Mouse (Mus musculus) heart, embryonic 14.5 days (tissue): ENCODE measurements around the gene Crabp2. TPM values are rescaled to one million over a fixed set of nuclear protein-coding genes. Genes with fewer than 3 reads are reported as not detected.

Experiments used
- ATAC-seq: fragments of 200-750 bp; cut with Nextera tagmentation; 2 replicates; pipeline ENCODE4 v1.8.0; 2017; ENCODE audit warnings: low read depth, moderate TSS enrichment; ENCODE audit not compliant: insufficient number of reproducible peaks, insufficient read depth, low FRiP score
- H3K27ac ChIP-seq, 2 experiments: fragments of 200-500 bp in 1 of 2; fragments of 300-500 bp in 1 of 2; sonication (generic) in 1 of 2; replicated peaks in 1 of 2; 2 replicates each; pipeline ENCODE4 v1.5.1; 2012 to 2014; ENCODE audit warnings: low read depth in 2 of 2, low read length in 2 of 2, control low read depth in 1 of 2, mild to moderate bottlenecking in 1 of 2, mixed read lengths in 1 of 2; ENCODE audit not compliant: control insufficient read depth in 1 of 2, insufficient read depth in 1 of 2
- H3K27me3 ChIP-seq: fragments of 300-500 bp; sonication (generic); 2 replicates; pipeline ENCODE4 v1.6.1; 2014; ENCODE audit warnings: mild to moderate bottlenecking, low read length, control low read depth; ENCODE audit not compliant: control insufficient read depth, insufficient read depth
- H3K36me3 ChIP-seq: fragments of 300-500 bp; sonication (generic); 2 replicates; pipeline ENCODE4 v1.6.1; 2014; ENCODE audit warnings: mild to moderate bottlenecking, control low read depth, low read length, mixed read lengths; ENCODE audit not compliant: control insufficient read depth, insufficient read depth
- H3K4me1 ChIP-seq, 2 experiments: fragments of 200-500 bp in 1 of 2; fragments of 300-500 bp in 1 of 2; sonication (generic) in 1 of 2; 2 replicates each; pipeline ENCODE4 v1.6.1; 2012 to 2014; ENCODE audit warnings: low read length in 2 of 2, control low read depth in 1 of 2, mixed read lengths in 1 of 2; ENCODE audit not compliant: control insufficient read depth in 2 of 2, insufficient read depth in 2 of 2
- H3K4me2 ChIP-seq: fragments of 300-500 bp; sonication (generic); 2 replicates; pipeline ENCODE4 v1.6.1; 2014; ENCODE audit warnings: mild to moderate bottlenecking, low read length
- H3K4me3 ChIP-seq, 2 experiments: fragments of 200-500 bp in 1 of 2; fragments of 300-500 bp in 1 of 2; sonication (generic) in 1 of 2; 2 replicates each; pipeline ENCODE4 v1.5.1; 2012 to 2014; ENCODE audit warnings: low read length in 2 of 2, mild to moderate bottlenecking in 2 of 2, control low read depth in 1 of 2, low read depth in 1 of 2, moderate library complexity in 1 of 2; ENCODE audit not compliant: control insufficient read depth in 1 of 2, insufficient read depth in 1 of 2
- H3K9ac ChIP-seq: fragments of 300-500 bp; sonication (generic); 2 replicates; pipeline ENCODE4 v1.6.1; 2014; ENCODE audit warnings: mild to moderate bottlenecking, low read length
- H3K9me3 ChIP-seq: fragments of 300-500 bp; sonication (generic); 2 replicates; pipeline ENCODE4 v1.6.1; 2016; ENCODE audit warnings: low read length, control low read depth; ENCODE audit not compliant: control insufficient read depth
- WGBS: fragments of 180-500 bp; shearing (Covaris S2); extraction: QIAGEN DNeasy Blood & Tissue Kit; methylation state at CpG from one replicate; pipeline ENCODE4 v1.1.7; 2014; 5-methylcytosine and 5-hydroxymethylcytosine counted together
- polyA plus RNA-seq: library from polyadenylated mRNA; unstranded; fragments of >200 nt; fragmentation: Nextera tagmentation; extraction: Ambion mirVana; gene quantifications from 2 replicates; pipeline ENCODE4 v1.2.1, GENCODE M21; 2014

Gene Crabp2
- polyA plus RNA-seq, 1 experiment from 2014 or later = 2.4 TPM

GRCm38 (mm10) chr3:87949266-87949954 is 944 bp downstream of the Crabp2 start:
- no peak overlapping the region for H3K27ac ChIP-seq
- H3K36me3 ChIP-seq = no peaks in the 10 kb centered on the region
- H3K27me3 ChIP-seq = peaks cover 61% of the 10 kb centered on the region
- H3K9me3 ChIP-seq = no peaks in the 10 kb centered on the region
- peak overlapping the region; percentile 63; the same call in 1 of the 2 replicates for H3K4me2 ChIP-seq
- WGBS = 17% methylated on average over 16 of the region's 16 CpGs
- no peak overlapping the region for H3K9ac ChIP-seq
- peaks cover 22 to 23% of the 10 kb centered on the region in 2 experiments for H3K4me1 ChIP-seq
- no peak for ATAC-seq
- no peak overlapping the region for H3K4me3 ChIP-seq

DNA sequence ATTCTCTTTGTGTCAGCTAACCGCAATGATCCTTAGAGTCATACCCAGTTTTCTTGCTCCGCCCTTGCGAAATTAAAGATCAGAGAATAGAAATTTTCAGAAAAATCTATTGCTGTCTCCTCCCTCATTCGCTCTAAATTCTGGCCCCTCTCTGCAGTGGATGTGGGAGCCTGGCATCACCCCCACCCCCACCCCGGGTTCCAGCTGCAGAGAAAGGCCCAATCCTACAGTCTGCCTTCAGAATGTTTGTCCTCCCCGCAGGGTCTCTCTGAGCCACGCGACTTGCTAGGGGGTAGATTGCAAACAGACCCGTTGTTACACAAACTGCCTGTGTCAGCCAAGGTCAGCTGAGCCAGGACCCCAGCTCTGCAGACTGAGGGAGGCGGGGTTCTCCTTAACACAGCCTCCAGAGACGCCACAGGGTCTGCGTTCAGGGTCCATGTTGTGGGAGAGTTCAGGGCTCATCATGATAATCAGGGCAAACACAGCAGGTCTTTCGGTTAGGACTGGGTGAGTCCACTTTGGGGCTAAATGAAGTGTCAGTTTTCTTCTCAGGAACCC is 1.6 kb downstream of the Crabp2 start:
- Histone ChIP-seq H3K4me3 (no peak overlapping the region), H3K27me3 (peaks cover 61% of the 10 kb centered on the region), H3K9ac (no peak overlapping the region), H3K4me1 (peaks cover 22 to 23% of the 10 kb centered on the region in 2 experiments), H3K4me2 (no peak overlapping the region), H3K27ac (no peak overlapping the region), H3K36me3 (no peaks in the 10 kb centered on the region), H3K9me3 (no peaks in the 10 kb centered on the region)
- no peak for ATAC-seq
- 15% methylated on average over 13 of the region's 13 CpGs for WGBS

GRCm38 (mm10) chr3:87951946-87952345 is 3.5 kb downstream of the Crabp2 start:
- 8% methylated on average over 12 of the region's 12 CpGs for WGBS
- Histone ChIP-seq H3K9ac (peak overlapping the region; percentile 44), H3K27me3 (peaks cover 52% of the 10 kb centered on the region), H3K4me1 (peaks cover 22 to 23% of the 10 kb centered on the region in 2 experiments), H3K27ac (peak overlapping the region in 1 of 2 experiments; percentile 17; a peak in 1 of 4 replicates), H3K4me2 (peak overlapping the region; percentile 63), H3K9me3 (no peaks in the 10 kb centered on the region), H3K36me3 (no peaks in the 10 kb centered on the region), H3K4me3 (peak overlapping the region; percentile 30 to 43)
- no peak for ATAC-seq

DNA sequence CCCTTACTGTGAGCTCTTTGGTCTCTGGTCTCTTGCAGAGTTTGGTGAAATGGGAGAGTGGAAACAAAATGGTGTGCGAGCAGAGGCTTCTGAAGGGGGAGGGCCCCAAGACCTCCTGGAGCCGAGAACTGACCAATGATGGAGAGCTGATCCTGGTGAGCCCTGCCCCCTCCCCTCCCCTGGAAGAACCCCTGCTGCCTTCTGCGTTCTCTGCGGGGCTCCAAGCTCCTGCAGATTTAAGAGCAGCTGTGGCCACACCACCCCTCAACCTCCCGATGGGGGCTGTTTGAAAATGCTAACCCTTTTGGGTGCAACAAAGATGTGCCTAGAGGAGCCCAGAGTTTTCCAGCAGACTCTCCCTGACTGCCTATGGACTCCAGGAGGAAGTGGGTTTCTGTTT is 4.0 kb downstream of the Crabp2 start:
- Histone ChIP-seq H3K4me3 (peak overlapping the region; percentile 30 to 43), H3K9me3 (no peaks in the 10 kb centered on the region), H3K36me3 (no peaks in the 10 kb centered on the region), H3K4me2 (peak overlapping the region; percentile 63), H3K27ac (peak overlapping the region in 1 of 2 experiments; percentile 17; a peak in 1 of 4 replicates), H3K27me3 (peaks cover 48% of the 10 kb centered on the region), H3K4me1 (peaks cover 17 to 18% of the 10 kb centered on the region in 2 experiments), H3K9ac (peak overlapping the region; percentile 44)
- 0% methylated on average over 5 of the region's 5 CpGs for WGBS
- peak; percentile 66; the same call in 1 of the 2 replicates for ATAC-seq

DNA sequence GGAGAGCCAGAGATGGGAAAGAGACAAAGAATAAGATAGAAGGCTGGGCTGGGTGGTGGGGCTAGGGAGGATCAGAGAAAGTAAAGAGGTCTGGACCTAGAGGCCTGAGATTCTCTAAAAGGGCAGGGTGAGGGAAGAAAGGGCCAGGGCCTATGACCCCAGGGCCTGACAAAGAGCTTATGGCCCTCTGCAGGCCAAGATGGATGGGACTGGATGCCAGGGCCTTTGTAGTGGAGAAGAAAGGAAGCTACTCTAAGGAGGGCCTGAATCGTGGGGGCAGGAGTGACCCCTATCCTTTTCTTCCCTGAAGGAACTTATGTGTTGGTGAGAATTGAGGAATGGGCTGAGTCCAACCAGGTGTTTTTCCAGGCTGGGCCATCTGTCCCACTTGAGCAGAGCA is 9.6 kb downstream of the Crabp2 start:
- H3K4me1 ChIP-seq = peaks cover 16 to 18% of the 10 kb centered on the region in 2 experiments
- no peak for ATAC-seq
- no peaks in the 10 kb centered on the region for H3K9me3 ChIP-seq
- H3K9ac ChIP-seq = no peak overlapping the region
- 17% methylated on average over 1 of the region's 1 CpGs for WGBS
- no peak overlapping the region for H3K4me2 ChIP-seq
- no peak overlapping the region for H3K4me3 ChIP-seq
- no peak overlapping the region for H3K27ac ChIP-seq
- H3K27me3 ChIP-seq = peaks cover 4% of the 10 kb centered on the region; the same call in 1 of the 2 replicates
- no peaks in the 10 kb centered on the region for H3K36me3 ChIP-seq

GRCm38 (mm10) chr3:87958476-87958875 is 10.0 kb downstream of the Crabp2 start:
- H3K4me3 ChIP-seq = no peak overlapping the region
- no peak overlapping the region for H3K4me2 ChIP-seq
- peaks cover 4% of the 10 kb centered on the region; the same call in 1 of the 2 replicates for H3K27me3 ChIP-seq
- H3K36me3 ChIP-seq = no peaks in the 10 kb centered on the region
- no peak overlapping the region for H3K9ac ChIP-seq
- WGBS = 33% methylated on average over 4 of the region's 4 CpGs
- peaks cover 16 to 18% of the 10 kb centered on the region in 2 experiments for H3K4me1 ChIP-seq
- ATAC-seq = no peak
- H3K9me3 ChIP-seq = no peaks in the 10 kb centered on the region
- no peak overlapping the region for H3K27ac ChIP-seq

DNA sequence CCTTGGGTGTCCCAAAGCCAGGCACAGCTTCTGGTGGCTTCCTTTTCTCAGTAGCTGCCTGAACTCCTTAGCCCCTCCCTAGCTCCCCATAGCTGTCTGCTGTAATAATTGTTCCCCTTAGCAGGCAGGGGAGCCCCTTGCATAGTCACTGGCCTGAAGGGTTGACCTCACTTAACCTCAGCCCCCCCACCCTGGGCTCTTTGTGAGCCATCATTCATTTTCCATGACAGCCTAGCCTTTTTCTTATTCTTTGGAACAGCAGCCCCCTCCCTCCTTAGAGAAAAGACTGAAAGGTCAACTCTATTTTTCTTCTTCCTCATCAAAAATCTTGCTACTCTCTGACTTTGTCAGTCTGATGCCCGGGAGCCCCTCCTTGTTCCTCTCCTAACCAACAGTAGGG is 10.5 kb downstream of the Crabp2 start:
- 73% methylated on average over 1 of the region's 1 CpGs for WGBS
- H3K9ac ChIP-seq = no peak overlapping the region
- peaks cover 4% of the 10 kb centered on the region; the same call in 1 of the 2 replicates for H3K27me3 ChIP-seq
- H3K27ac ChIP-seq = no peak overlapping the region
- H3K36me3 ChIP-seq = no peaks in the 10 kb centered on the region
- no peaks in the 10 kb centered on the region for H3K9me3 ChIP-seq
- H3K4me1 ChIP-seq = peaks cover 16 to 18% of the 10 kb centered on the region in 2 experiments
- no peak overlapping the region for H3K4me2 ChIP-seq
- no peak overlapping the region for H3K4me3 ChIP-seq
- no peak for ATAC-seq
